Mouse (Mus musculus) cerebellum, adult 2 months (tissue): ENCODE measurements around the gene Ms4a15.

Experiments used
- CTCF ChIP-seq: fragments of 200-500 bp; IDR thresholded peaks from 2 replicates; pipeline ENCODE4 v1.5.1; 2011; ENCODE audit warnings: low read depth, mild to moderate bottlenecking, control low read depth, low read length, moderate library complexity, borderline replicate concordance; ENCODE audit not compliant: insufficient read depth
- POLR2A ChIP-seq: fragments of 200-500 bp; IDR thresholded peaks from 2 replicates; pipeline ENCODE4 v1.6.1; 2011; ENCODE audit warnings: low read length, control low read depth, borderline replicate concordance; ENCODE audit not compliant: insufficient read depth

GRCm38 (mm10) chr19:10990751-10991150 lies 2.3 kb downstream of the Ms4a15 start:
- TF ChIP-seq CTCF (no peak), POLR2A (no peak)
